Mouse (Mus musculus) liver, embryonic 16.5 days (tissue): ENCODE data around the gene Dpf3. TPM values are rescaled to one million over a fixed set of nuclear protein-coding genes. Genes with fewer than 3 reads are reported as not detected.

ENCODE experiments used
- ATAC-seq: fragments of 200-750 bp; cut with Nextera tagmentation; 2 replicates; pipeline ENCODE4 v1.8.0; 2017; ENCODE audit warnings: low read depth, mild to moderate bottlenecking, moderate number of reproducible peaks, moderate library complexity
- H3K27ac ChIP-seq: fragments of 300-500 bp; sonication (generic); 2 replicates; pipeline ENCODE4 v1.5.1; 2014; ENCODE audit warnings: mild to moderate bottlenecking, low read length
- H3K27me3 ChIP-seq: fragments of 300-500 bp; sonication (generic); 2 replicates; pipeline ENCODE4 v1.6.1; 2014; ENCODE audit warnings: low read depth, low read length, mixed read lengths; ENCODE audit not compliant: control insufficient read depth, insufficient read depth
- H3K36me3 ChIP-seq: fragments of 300-500 bp; sonication (generic); 2 replicates; pipeline ENCODE4 v1.6.1; 2014; ENCODE audit warnings: mild to moderate bottlenecking; ENCODE audit not compliant: control insufficient read depth, insufficient read depth
- H3K4me1 ChIP-seq: fragments of 300-500 bp; sonication (generic); 2 replicates; pipeline ENCODE4 v1.6.1; 2014; ENCODE audit warnings: low read depth, low read length, mixed read lengths; ENCODE audit not compliant: control insufficient read depth
- H3K4me2 ChIP-seq: fragments of 300-500 bp; sonication (generic); 2 replicates; pipeline ENCODE4 v1.6.1; 2014; ENCODE audit warnings: low read depth, low read length, mixed read lengths
- H3K4me3 ChIP-seq: fragments of 300-500 bp; sonication (generic); 2 replicates; pipeline ENCODE4 v1.5.1; 2014; ENCODE audit warnings: low read depth, mild to moderate bottlenecking, low read length
- H3K9ac ChIP-seq: fragments of 300-500 bp; sonication (generic); 2 replicates; pipeline ENCODE4 v1.6.1; 2014; ENCODE audit warnings: low read depth, low read length
- H3K9me3 ChIP-seq: fragments of 300-500 bp; sonication (generic); replicated peaks from 2 replicates; pipeline ENCODE4 v1.6.1; 2016; ENCODE audit warnings: low read length; ENCODE audit not compliant: control insufficient read depth
- WGBS: fragments of 180-500 bp; shearing (Covaris S2); extraction: QIAGEN DNeasy Blood & Tissue Kit; methylation state at CpG from one replicate; pipeline ENCODE4 v1.1.7; 2014; ENCODE audit not compliant: insufficient replicate concordance; 5-methylcytosine and 5-hydroxymethylcytosine counted together
- polyA plus RNA-seq: library from polyadenylated mRNA; unstranded; fragments of >200 nt; fragmentation: Nextera tagmentation; extraction: Ambion mirVana; gene quantifications from 2 replicates; pipeline ENCODE4 v1.2.1, GENCODE M21; 2015

Dpf3 gene
- polyA plus RNA-seq, 1 experiment from 2014 or later: 7.1 TPM

DNA sequence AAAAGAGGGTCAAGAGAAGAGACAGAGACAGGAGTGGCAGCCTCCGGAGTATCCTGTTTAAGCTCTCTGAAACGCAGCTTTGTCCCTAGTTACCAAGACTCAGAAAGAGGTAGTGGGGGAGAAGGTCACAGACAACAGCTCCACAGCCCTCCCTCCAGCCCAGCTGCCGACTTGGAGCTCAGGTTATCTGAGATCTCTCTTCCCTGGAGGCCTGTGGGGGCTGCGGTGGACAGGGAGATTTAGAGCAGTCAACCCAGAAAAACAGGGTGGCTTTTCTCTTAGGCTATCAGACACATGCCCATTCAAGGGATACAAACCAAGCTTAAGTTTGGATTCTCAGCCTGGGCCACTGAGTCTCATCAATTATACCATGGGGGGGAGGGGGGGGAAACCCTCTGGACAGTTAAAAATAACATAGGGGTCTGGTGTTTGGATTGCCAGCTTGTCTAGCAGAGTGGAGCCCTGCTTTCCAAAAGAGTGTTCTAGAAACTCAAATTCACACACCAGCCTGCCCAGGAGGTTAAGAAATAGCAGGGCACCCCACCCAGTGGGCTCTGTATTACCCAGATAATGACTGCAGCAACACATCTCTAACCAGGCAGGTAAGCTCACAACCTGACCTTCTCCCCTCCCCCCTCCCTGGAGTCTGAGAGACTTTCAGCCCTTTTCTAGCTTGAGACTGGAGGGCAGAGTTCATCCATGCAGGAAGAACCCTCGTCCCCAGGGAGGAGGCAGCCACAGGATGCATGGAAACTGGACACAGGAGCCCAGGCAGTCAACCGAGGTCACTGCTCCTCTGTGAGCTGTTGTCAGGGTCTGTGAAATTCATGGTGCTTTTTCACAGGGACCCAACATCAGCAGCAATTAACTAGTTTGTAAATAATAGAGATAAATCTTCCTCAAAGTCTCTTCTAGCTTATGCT lies 20.7 kb downstream of the Dpf3 start:
- no peaks in the 10 kb centered on the region for H3K9me3 ChIP-seq
- H3K4me2 ChIP-seq: 0 out of 2 replicates have a peak overlapping the region, but pooled peaks have one; percentile 12
- 0 out of 2 replicates have a peak, but pooled peaks cover 3% of the 10 kb centered on the region for H3K36me3 ChIP-seq
- H3K27ac ChIP-seq: no peak overlapping the region
- 0 out of 2 replicates have a peak overlapping the region, but pooled peaks have one; percentile 9 for H3K9ac ChIP-seq
- 21% methylated on average over 6 of the region's 6 CpGs for WGBS
- H3K27me3 ChIP-seq: no peaks in the 10 kb centered on the region
- ATAC-seq: peak; percentile 64
- peaks cover 13% of the 10 kb centered on the region for H3K4me1 ChIP-seq
- no peak overlapping the region for H3K4me3 ChIP-seq

DNA sequence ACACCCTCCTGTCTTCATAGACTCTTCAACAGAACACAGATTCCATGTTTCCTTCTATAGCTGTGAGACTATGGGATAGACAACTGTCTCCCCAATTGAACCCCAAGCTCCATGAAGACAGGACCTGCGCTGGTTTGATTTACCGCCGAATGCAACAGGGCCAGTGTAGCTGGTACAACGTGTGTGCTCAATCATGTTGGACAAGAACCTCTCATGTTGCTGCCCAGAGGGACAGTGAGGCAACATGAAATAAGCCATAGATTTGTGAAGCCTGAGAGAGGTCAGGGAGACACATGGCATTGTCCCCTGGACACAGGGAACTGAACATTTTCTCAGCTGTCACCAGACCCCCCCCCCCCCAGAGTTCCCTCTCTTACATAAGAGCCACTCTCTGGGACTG lies 21.5 kb downstream of the Dpf3 start:
- no peak overlapping the region for H3K9ac ChIP-seq
- no peaks in the 10 kb centered on the region for H3K27me3 ChIP-seq
- no peak overlapping the region for H3K4me2 ChIP-seq
- H3K9me3 ChIP-seq: no peaks in the 10 kb centered on the region
- no peak overlapping the region for H3K4me3 ChIP-seq
- peaks cover 13% of the 10 kb centered on the region for H3K4me1 ChIP-seq
- 0 out of 2 replicates have a peak, but pooled peaks cover 3% of the 10 kb centered on the region for H3K36me3 ChIP-seq
- ATAC-seq: no peak
- no peak overlapping the region for H3K27ac ChIP-seq
- WGBS: 76% methylated on average over 4 of the region's 4 CpGs

DNA sequence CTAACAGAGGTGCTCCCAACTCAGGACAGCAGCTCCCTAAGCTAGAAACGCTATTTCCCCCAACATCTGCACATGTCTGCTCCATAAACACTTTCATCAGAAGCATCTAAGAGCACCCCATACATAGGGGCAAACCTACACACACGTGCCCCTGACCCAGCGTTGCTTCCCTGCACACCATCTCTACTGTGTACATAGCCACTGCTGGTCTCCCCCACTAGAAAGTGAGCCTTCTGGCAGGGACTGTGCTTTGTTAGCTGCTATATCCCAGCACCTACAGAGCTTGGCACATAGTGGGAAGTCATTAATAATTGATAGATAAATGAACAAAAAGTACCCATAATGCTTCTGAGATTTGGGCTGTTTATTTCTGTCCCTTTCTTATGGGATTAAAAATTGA lies 27.2 kb downstream of the Dpf3 start:
- 62% methylated on average over 3 of the region's 3 CpGs for WGBS
- no peak overlapping the region for H3K4me3 ChIP-seq
- no peak overlapping the region for H3K9ac ChIP-seq

DNA sequence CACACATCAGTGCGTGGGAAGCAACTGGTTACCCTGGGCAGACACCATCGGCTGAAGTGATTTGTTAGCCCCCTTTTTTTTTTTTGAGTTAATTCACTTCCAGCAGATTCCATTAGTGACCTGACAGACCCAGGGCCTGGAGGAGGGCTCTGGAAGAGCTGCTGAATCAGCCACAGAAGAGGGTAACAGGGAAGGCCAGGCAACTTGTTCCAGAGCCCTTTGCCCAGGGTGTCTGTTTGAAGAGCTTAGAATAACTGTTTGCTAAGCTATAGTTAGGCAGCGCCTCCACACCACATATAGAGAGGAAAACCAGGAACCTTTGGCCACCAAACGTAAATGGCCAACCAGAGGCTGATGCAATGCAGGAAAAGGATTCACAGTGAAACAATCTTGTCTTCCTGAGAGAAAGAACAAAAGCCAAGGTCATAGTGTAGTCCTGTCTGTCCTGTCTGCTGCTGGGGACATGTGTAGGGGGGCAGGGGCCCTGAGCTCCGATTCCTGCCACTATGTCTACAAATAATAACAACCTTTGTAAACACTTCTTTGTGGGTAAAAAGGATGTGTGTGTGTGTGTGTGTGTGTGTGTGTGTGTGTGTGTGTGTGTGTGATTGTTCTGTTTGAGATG lies 32.7 kb downstream of the Dpf3 start:
- no peaks in the 10 kb centered on the region for H3K27me3 ChIP-seq
- no peaks in the 10 kb centered on the region for H3K9me3 ChIP-seq
- H3K4me3 ChIP-seq: no peak overlapping the region
- H3K36me3 ChIP-seq: no peaks in the 10 kb centered on the region
- no peak overlapping the region for H3K4me2 ChIP-seq
- WGBS: 46% methylated on average over 5 of the region's 5 CpGs
- ATAC-seq: peak; percentile 87
- H3K9ac ChIP-seq: no peak overlapping the region
- peaks cover 4% of the 10 kb centered on the region; the same call in 1 of the 2 replicates for H3K4me1 ChIP-seq
- H3K27ac ChIP-seq: peak overlapping the region; percentile 67

More for the DNA sequence above, 27.2 kb downstream of the Dpf3 start:
- Histone ChIP-seq H3K4me1 (no peaks in the 10 kb centered on the region; the same call in 1 of the 2 replicates), H3K27me3 (no peaks in the 10 kb centered on the region), H3K27ac (no peak overlapping the region), H3K9me3 (no peaks in the 10 kb centered on the region), H3K4me2 (no peak overlapping the region), H3K36me3 (0 out of 2 replicates have a peak, but pooled peaks cover 3% of the 10 kb centered on the region)
- ATAC-seq: no peak

DNA sequence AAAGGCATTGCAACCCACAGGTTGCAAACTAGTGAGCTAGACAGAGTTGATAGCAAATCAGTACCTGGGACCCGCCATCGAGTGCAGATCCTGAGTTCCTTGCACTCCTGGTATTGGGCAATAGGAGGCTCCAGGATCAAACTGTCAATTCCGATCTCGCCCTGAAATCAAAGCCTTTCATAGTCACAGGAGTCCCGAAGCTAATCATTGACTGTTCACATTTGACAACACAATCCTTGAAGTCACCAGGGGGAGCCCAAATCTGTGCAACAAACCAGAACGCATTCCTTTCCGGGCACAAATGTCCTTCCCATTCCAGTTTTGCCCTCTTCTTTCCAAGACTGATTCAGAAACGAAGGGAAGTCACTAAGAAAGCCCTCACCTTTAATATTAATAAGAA lies 35.7 kb downstream of the Dpf3 start:
- H3K9ac ChIP-seq: no peak overlapping the region
- peak; percentile 25; the same call in 1 of the 2 replicates for ATAC-seq
- no peak overlapping the region for H3K27ac ChIP-seq
- H3K4me3 ChIP-seq: no peak overlapping the region
- H3K27me3 ChIP-seq: peaks cover 3% of the 10 kb centered on the region; the same call in 1 of the 2 replicates
- WGBS: 60% methylated on average over 8 of the region's 8 CpGs
- no peaks in the 10 kb centered on the region for H3K9me3 ChIP-seq
- H3K36me3 ChIP-seq: no peaks in the 10 kb centered on the region
- no peak overlapping the region for H3K4me2 ChIP-seq
- peaks cover 8% of the 10 kb centered on the region; the same call in 1 of the 2 replicates for H3K4me1 ChIP-seq

DNA sequence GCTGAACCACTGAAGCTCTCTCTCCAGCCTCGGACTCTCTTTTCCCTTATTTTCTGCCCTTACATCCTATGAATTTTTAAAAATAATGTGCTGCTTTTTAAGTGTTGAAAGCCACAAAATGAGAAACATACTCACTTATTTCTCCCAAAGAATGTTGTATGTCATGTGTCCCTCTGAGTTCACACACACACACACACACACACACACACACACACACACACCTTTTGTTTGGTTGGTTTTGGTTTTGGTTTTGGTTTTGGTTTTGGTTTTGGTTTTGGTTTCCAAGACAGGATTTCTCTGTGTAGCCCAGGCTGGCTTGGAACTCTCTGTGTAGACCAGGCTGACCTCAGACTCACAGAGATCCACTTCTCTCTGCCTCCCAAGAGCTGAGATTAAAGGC lies 37.0 kb downstream of the Dpf3 start:
- no peak overlapping the region for H3K4me3 ChIP-seq
- no peak overlapping the region for H3K9ac ChIP-seq
- peaks cover 3% of the 10 kb centered on the region; the same call in 1 of the 2 replicates for H3K27me3 ChIP-seq
- H3K36me3 ChIP-seq: no peaks in the 10 kb centered on the region
- no peak overlapping the region for H3K4me2 ChIP-seq
- H3K27ac ChIP-seq: no peak overlapping the region
- no peak for ATAC-seq
- peaks cover 10% of the 10 kb centered on the region for H3K4me1 ChIP-seq
- no peaks in the 10 kb centered on the region for H3K9me3 ChIP-seq
- 83% methylated on average over 1 of the region's 1 CpGs for WGBS

DNA sequence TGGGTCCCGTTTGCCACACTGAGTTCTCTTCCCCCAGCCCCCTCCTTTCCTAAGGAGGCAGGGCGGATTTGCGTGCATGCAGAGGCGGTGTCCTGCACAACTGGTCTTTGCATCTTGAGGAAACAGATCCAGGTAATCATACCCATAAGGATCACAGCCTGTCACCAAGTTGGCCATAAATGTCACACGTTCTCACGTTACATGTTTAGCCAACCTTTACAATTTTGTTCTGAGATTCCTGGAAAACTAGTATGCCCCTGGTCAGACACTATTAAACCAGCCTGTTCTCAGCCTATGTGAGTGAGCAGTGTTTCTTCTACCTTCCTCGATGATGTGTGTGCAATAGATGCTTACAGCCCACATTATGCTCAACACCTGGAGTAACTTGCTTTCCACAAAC lies 38.3 kb downstream of the Dpf3 start:
- no peak overlapping the region for H3K9ac ChIP-seq
- no peak overlapping the region for H3K27ac ChIP-seq
- no peaks in the 10 kb centered on the region for H3K36me3 ChIP-seq
- no peaks in the 10 kb centered on the region for H3K9me3 ChIP-seq
- no peak overlapping the region for H3K4me3 ChIP-seq
- no peak for ATAC-seq
- H3K4me1 ChIP-seq: peaks cover 13% of the 10 kb centered on the region
- H3K4me2 ChIP-seq: no peak overlapping the region
- WGBS: 70% methylated on average over 7 of the region's 7 CpGs
- H3K27me3 ChIP-seq: peaks cover 3% of the 10 kb centered on the region; the same call in 1 of the 2 replicates

DNA sequence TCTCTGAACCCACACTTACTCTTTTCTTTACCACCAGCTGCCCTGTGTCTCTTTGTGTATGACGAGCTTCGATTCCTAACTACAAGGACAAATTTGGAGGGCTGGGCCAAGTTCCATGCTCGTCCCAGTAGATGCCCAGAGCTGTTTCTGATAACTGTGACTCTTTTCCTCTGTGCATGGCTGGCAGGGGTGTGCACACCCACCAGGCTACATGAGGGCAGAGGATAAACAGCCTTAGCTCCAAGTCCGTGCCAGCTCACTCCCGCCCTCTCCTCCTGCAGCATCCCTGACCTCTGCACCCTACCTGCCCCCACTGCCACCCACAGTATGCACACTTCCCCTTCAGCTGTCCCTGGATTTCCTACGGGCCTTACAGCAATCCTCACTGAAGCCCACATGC lies 41.9 kb downstream of the Dpf3 start:
- no peak overlapping the region for H3K4me3 ChIP-seq
- H3K36me3 ChIP-seq: no peaks in the 10 kb centered on the region
- peak overlapping the region; percentile 22; the same call in 1 of the 2 replicates for H3K27ac ChIP-seq
- H3K4me1 ChIP-seq: peaks cover 8% of the 10 kb centered on the region
- no peak overlapping the region for H3K9ac ChIP-seq
- H3K9me3 ChIP-seq: no peaks in the 10 kb centered on the region
- 60% methylated on average over 6 of the region's 6 CpGs for WGBS
- peaks cover 3% of the 10 kb centered on the region; the same call in 1 of the 2 replicates for H3K27me3 ChIP-seq
- ATAC-seq: peak; percentile 78
- no peak overlapping the region for H3K4me2 ChIP-seq
